Mouse (Mus musculus) embryo, embryonic 10 days (tissue): ENCODE results near the gene BC052040.

Experiments used
- DNase-seq: peaks from one replicate; pipeline ENCODE4 v3.0.0-alpha.2; 2015; ENCODE audit warnings: low spot score

BC052040 gene

DNA sequence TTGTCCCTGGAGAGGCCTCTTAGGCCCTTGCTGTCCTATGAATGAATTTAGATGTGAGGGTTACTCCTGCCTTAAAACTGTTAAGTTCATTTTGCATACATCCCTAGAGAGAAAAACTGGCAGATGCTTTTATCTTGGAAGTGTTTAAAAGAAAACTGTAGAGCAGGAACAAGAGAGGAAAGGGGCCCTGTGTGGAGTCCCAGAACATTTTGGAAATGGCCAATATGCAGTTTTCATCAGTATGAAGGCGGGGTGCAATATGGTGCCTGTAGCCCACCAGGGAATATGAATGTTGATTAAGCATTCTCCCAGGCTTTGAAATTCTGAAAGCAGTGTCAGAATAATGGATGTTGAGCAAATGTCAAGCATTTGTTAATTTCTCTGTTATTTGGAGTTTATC is 19.8 kb downstream of the BC052040 start:
- DNase-seq = no peak

DNA sequence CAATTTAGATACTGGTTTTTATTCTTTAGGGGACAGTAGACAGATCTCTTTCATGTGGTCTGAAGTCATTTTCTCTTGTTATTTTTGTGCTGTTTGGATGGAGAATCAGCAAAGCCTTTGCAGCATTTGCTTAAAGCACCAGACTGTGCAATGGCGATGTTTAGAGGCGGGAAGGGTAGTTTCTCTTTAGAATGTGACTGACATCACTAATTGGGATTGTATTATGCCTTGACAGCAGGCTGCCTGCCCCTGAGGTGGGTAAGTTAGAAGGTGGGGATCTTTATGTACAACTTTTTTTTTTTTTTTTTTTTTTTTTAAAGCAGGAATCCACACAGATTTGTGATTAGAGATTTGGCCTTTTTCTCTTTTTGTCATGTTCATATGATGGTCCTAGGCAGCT is 20.6 kb downstream of the BC052040 start:
- peak; percentile 22 for DNase-seq

DNA sequence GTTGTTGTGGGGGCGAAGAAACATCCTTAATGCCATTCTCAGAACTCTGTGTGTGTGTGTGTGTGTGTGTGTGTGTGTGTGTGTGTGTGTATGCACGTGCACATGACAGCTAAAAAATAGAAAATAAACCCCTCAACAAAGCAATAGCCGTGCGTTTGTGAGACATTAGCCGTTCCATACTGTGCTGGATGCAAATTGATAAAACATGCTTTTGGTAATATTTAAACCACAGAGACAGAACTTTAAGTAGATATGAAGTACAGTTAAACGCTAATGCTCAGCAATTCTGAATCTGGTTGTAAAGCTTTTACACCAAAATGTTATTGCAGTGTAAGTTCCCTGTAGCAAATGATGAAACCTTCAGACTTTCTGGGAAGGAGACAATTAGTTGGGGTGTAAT is 22.6 kb downstream of the BC052040 start:
- no peak for DNase-seq

DNA sequence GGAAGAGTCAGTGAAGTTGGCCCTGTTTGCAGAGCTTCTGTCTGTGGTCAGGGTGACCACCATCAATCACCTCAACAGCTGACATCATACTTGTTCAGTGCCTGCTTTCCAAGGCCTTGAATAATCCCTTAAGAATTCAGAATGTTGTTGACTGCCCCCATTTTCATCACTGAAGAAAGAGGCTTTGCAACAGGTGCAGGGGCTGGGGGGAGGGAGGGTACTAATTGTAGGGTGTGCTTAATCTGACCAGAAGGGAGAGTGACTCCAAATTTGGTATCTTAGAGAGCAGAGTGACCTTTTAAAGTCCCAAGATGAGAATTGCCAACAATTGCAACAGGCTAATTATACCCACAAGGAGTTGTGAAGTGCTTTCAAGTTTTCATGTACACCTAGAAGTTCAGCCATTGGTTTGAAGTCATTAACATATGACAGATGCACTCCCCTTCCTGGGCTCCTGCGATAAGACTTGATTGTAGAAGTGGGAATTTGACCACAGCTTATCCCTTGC is 24.4 kb downstream of the BC052040 start:
- DNase-seq = peak; percentile 63

DNA sequence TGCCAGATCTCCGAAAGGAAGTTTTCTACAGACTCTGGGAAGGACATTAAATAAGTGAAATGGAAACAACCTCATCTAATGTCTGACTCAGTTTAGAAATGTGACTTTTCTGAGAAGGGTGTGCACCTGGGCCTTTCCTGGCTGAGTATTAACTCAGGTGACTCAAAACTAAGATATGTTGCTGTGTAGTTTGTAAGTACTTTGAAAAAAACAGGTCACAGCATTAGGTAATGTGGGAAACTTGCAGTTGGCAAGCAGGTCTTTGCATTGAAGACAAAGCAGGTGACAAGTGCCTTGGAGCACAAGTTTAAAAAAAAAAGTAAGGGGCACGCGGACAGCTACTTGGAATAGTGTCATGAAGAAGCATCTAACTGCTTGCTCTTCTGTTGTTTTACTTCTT is 27.5 kb downstream of the BC052040 start:
- DNase-seq = no peak

DNA sequence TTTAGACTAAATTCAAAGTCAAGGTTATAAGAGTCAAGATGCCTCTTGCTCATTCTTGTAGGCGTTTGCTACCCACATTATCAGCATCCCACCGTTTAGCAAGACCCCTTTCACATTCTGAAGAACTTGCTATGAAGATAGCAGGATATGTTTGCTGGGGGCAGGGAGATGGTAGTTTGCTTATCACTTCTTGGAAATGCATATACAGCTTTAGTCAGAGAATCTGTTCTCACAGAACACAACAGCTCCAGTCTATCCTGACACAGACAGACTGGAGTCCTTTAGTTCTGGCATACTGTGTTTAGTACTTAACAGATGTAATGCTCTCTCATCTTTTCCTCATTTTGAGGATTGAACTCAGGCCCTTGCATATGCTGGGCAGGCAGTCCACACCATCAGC is 28.6 kb downstream of the BC052040 start:
- no peak for DNase-seq

DNA sequence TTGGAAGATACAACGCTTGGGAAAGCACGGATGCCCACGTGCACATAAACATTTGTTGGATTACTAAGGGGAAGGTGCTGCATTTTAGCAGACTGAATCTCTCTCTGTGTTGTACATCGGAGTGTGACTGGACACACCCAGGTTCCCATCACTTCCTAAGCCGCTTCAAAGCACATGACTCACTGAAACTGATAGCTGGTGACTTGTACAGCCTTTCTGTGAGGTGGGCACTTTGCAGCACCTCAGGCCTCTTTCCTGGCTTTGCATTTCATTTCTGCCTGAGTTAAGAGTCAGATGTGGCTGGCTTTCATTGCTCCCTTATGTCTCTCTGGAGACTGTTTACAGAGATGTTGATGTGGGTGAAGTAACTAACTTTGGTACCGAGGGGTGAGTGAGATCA is 29.0 kb downstream of the BC052040 start:
- DNase-seq = no peak

DNA sequence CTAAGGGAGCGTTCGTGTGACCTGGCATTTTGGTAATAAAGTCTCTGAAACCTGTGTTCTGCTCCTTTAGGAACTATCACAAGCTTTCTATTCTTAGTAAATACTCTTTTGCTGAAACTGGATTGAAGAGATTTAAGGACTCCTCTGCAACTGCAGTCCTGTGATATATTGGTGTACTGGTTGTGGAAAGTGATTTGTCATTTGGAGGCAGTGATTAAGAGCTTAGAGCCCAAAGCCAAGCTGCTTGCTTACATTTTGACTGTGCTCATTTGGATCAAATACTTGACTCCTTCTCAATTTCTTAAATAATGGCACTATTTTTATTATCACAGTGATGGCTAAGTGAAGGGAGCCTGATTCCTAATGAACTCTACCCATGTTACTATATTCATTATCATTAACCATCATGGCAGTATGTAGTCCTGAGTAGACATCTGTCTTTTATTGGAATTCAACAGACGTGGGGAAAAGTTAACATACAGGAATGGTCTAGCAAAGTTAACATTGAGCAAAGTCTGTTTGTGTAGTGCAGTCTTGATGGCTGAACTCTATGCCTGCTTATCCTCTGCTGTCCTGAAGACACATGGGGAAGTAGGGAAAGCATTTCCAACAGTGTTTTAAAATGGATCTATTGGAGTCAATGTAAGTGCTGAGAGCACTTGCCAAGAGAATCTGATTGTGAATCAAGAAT is 32.5 kb downstream of the BC052040 start:
- DNase-seq = no peak

DNA sequence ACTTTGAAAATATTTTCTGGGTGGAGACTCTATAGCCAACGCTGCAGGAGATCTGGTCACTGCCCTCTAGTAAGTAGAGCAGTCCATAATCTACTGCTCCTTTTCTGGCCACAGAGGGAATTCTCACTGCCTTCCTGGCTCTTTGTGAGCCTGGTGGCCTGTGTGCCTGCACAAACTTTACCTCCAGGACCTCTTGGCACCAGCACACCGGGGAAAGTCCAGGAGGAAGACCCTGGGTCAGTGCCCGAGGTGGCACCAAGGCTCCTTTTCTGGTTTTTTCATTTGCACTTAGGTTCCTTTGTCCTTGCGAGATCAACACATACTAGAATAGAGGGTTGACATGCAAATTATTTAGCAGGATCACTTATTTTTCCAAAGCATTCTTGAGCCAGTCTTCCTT is 47.0 kb downstream of the BC052040 start:
- DNase-seq = no peak

DNA sequence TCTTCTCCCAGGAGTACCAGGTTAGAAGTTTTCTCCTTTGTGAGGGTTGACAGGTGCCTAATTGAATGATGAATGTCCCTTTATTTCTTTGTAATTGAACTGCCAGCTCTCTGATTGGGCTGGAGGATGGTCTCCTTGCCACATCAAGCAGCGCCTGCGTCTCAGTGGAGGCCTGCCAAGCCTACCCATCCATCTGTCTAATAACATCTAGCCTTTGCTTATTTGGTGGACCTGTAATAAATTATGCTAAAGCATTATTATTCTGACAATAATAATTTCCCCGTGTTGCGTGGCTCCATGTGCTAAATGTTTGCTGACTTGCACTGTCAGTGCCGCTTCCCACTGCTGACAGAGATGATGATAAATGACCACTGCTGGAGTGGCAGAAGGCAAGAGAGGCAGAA is 49.5 kb downstream of the BC052040 start:
- peak; percentile 65 for DNase-seq

DNA sequence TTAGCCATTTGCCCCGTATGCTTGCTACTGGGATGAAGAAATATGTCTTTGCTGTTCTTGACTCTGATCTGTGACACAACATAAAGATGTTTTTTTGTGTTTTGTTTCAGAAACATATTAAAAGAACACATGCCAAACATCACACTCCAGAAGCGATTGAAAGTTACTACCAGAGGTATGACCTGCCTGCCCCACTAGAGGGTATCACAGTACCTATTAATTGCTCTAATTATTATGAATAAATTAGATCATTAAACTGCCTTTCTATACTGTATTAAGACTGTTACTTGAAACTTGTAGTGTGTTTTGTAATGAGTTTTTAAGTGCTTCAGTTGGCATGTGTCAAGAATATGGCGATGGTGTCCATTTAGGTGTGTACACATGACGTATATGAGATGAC is 50.3 kb downstream of the BC052040 start:
- DNase-seq = no peak

DNA sequence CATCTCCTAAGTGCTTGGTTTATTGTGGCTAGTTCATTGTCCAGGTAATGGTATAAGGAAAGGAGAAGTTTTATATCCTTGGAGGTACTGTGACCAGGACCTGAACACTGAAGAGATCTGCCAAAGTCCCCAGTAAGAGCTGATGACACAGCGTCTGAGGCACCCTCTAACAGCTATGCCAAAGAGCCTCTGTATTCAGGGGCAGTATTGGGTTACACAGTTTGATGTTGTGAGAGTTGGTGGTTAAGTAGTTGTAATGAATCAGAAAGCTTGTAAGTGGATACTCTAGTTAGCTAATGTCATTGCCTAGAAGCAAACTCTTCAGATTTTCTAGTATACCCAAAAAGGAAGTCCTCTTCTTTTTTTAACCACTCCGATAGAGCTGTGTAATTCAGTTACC is 68.7 kb downstream of the BC052040 start:
- no peak for DNase-seq

DNA sequence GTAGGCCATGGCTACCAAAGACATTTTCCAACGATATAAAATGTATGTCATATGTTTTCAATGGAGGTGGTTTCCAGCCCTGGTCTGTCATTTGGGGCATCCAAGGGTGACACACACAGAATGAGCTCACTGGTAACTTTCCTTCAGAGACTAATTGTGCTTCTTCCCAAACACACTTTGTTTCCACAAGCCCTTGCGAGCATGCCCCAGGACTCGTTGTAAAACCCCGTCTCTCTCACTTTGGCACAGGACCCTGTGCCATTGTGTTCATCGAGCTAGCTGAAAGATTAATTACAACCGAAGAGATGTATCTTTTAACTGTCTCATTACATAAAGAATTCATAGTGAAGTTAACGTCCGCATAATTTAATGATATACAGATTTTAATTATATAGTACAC is 78.2 kb downstream of the BC052040 start:
- no peak for DNase-seq

DNA sequence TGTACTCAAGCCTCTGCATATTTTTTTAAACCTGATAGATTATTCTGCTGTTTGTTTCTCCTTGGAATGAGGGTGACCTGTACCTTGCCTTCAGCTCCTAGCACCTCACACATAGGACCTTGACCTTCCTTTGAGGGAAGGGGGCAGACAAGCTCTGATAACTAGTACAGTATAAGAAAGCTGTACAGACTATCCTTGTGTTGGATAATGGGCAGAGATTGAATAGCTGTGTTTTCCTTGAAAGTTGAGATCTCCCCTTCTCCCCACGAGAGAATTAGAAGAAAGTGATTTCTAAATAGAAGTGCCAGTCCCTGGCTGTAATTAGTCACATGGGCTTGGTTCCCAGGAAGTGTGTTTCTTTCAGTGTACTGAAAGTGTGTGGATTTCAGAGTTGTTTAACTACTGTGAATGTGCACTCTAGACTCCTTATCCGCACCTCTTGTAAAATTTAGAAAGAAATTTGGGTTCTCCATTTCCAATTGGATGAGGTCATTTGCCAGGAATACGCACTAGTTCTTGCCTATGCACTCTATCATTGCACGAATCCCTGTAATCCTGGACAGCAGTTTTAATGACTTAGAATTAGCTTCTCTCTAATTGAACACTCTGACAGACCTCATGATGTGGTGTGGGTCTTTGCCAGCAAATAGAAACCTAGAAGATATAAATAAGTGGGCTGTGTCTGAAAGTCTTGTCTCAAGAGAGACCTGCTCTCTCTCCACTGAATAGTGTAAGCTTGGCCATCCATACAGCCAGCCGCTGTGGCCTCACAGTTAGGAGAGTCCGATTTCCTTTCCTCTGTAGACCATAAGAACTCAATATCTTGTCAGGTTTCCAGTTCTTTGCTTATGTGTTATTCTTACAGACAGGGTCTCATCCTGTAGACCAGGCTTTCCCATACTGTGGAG is 79.0 kb downstream of the BC052040 start:
- no peak for DNase-seq

DNA sequence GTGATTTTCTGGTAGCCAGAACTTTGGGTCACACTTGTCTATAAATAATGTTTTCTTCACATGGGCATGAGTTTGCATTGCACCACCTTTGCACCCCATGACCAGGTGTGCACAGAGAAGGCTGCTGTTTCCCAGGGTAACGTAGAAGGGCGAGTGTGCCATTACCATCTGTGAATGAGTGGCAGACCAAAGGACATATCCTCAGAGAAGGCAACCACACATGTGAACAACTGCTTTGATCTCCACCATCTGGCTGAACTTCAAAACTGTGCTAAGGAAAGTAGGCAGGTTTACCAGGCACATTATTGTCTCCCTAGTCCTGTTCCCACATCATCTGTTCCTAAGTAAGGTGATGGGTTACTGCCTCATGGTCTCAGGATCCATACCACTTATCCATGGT is 86.0 kb downstream of the BC052040 start:
- DNase-seq = no peak

DNA sequence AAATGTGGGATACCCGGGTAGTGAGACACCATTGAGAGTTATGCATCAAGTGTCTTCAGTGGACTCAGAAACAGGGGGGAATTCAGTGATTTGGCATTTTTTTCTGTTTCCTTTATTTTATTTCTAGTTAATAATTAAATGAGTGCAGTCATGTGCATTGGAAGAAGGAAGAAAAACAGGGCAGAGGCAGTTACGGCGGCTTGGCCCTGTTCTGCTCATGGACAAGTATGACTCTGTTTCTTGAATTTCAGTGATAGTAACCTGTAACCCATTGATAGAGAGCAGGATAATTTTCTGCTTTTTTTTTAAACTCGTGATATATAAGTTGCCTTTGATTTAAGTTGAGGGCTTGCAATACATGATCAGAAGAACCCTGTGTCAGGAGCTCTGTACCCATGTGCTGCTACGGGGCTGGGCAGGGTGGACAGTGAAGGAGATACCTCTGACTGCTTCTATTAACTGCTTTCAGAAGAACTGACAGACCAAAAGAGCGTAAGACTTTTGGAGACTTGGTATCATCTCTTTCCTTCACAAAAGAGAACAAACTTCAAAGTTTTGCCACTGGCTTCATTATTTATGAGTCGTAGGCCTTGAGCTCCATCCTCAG is 91.6 kb downstream of the BC052040 start:
- no peak for DNase-seq

DNA sequence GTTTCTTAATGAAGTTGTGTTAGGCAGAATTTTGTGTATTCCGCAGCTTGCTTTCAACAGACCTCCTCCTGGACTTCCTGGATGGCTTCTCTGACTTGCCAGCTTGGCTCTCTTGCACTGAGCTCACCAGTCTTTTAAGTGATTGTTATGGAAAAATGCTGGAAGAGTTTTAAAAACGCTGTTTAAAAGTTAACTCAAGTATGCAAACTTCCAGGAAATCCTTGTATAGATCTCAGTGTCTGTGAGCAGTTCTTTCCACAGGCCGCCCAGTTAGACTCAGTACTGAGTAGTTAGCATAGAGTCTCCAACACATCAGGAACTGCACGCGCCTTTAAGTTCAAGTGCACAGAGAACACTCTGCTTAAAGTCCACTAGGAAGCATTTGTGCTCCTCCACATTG is 97.3 kb downstream of the BC052040 start:
- no peak for DNase-seq

DNA sequence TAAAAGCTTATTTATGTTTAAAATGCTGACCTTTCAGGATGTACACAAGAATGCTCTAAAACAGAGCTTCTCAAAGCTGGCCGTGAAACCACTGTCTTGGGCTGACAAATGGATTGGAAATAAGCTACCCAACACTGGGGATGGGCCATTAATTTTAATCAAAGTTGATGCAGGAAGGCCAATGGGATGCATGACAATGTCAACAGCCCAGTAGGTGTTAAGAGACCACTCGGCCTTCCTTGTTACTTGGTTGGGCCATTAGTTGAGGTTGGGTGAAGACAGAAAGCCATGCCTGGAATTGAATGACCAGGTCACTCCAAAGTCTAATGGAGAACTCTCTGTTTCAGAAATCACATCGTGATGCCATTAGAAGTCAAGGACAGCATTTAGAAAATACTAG is 103.7 kb downstream of the BC052040 start:
- DNase-seq = no peak

DNA sequence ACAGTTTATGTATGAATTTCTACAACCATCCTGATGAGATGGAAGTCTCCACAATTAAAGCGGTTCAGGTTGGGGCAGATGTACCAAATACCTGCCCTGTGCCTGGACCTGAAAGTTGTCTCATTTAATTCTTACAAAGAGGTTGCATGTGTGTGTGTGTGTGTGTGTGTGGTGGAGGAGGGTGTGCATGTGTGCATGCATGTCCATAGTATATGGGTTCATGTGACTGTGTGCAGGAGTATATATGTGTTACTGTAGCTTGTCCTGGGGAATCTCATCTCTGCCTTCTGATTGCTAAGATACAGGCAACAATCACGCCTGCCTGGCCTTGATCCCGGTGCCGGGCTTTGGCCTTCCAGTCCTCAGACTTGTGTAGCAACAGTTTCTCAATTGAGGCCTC is 106.1 kb downstream of the BC052040 start:
- DNase-seq = no peak

DNA sequence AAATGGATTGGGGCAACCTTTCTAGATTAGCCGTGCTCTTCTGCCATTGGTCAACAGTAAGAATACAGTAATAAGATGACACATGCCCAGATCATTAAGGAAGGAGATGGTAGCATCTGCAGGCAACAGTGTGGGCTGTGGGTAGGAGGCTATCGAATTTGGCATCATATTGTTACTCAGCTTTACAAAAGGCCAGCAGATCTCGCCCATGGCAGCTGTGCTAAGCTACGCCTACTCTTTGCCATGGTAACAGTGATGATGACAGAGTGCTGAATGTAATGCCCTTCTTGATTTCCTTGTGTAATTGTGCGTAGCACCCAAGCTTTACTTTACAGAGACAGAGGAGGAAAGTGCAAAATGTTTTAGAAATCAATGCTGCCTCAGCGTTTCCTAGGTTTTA is 106.8 kb downstream of the BC052040 start:
- peak; percentile 52 for DNase-seq

DNA sequence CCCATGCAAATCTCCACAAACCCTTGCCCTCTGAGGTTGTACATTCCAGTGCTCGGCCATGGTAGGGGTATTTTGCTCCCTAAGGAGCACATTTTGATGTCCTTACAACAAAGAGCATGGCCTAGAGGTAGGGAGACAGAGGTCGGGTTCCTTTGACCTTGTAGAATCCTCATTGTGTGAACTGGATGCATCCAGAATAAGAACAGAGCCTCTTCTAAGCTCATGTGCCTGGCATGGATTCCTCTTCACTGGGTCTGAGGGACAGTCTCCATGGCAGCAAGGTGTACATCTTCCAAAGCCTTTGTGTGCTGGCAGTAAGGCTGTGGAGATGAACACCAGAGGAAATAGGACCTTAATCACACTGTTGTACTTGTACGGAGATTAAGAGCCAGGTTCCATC is 112.3 kb downstream of the BC052040 start:
- DNase-seq = no peak

DNA sequence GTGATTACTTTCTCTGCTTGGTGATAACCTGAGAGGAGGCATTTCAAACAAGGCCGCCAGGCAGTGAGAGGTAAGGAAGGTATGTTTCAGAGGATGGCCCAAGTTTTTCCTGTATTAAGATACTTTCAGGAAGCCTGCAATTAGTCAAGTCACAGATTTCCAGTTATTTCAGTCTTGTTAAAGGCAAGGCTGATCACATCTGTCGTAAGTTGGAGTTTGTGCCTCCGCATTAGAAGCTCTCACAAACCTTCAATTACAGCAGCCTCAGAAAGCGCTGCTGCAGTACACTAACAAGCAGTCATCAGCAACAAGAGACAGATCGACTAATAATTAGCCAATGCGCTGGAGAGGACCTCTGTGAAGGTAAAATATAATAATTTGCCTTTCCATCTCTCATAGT is 112.9 kb downstream of the BC052040 start:
- DNase-seq = no peak

DNA sequence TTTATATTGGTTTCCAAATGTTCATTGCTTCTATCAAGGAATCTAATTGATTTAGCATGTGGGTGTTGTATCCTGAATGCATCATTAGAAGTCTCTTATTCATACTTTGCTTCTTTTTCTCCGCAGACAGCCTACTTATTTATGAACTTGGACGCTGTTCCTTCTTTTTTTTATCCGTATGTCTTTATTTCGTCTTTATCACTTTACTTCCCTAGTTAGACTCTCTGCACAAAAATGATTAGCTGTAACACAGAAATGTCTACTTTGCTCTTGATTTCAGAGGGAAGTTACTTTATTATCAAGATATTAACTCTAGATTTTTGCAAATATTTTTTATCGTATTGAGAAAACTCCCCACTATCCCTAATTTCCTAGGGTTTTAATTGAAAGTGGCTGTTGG is 117.5 kb downstream of the BC052040 start:
- no peak for DNase-seq
